Mouse (Mus musculus): ENCODE data around the gene Twist2.

GRCm38 (mm10) chr1:91819237-91819636 is 18.0 kb downstream of the Twist2 start:
- peak; percentile 22; the same call in 1 of the 2 replicates for TF ChIP-seq CTCF (IDR thresholded peaks at IDR 0.05; ENCODE audit: control insufficient read depth, insufficient read depth, low read length)
- no peak for TF ChIP-seq POLR2A (IDR thresholded peaks at IDR 0.05; ENCODE audit: borderline replicate concordance, control insufficient read depth, low read depth, low read length)

Measured in bone marrow, adult 2 months (tissue).